Mouse (Mus musculus) urinary bladder, adult 18-20 months (tissue): ENCODE data around the gene Pld2.

Experiments used
- DNase-seq, 2 experiments: peaks; one replicate each; pipeline ENCODE4 v3.0.0; 2022; ENCODE audit warnings: low spot score in 2 of 2, mixed read lengths in 2 of 2

The Pld2 gene

DNA sequence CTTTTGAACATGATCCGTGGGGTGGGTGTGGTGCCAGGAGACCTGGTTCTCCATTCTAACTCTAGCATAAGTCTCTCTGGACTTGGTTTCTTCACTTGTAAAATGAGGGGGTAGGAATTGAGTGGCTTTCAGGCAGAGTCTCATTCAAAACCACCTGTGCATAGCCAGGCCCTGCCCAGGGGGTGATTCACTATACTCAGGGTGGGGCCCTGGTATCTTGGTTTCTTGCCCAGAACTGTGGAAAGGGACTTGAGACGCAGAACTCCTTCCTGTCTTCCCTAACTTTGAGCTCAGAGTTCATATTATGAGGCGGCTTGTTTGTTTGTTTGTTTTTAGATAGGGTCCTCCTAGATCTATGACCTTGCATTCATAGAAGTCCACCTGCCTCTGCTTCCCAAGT, 37.3 kb downstream of the Pld2 start:
- DNase-seq: peak in 1 of 2 experiments; percentile 46

DNA sequence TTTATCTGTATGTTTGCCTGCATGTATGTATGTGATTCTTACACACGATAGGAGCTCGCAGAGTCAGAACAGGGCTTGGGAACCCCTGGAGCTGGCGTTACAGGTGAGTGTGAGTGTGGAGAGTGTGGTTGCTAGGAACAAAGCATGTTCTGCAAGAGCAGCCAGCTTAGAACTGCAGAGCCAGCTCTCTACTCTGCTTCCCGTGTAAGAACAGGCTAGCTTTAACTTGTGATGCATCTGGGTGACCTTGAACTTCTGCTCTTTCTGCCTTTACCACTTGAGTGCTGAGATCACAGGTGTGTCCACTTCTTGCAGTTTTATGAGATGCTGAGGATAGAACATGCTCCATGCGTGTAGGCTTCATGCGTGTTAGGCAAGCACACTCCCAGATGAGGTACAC, 39.1 kb downstream of the Pld2 start:
- DNase-seq: no peak

DNA sequence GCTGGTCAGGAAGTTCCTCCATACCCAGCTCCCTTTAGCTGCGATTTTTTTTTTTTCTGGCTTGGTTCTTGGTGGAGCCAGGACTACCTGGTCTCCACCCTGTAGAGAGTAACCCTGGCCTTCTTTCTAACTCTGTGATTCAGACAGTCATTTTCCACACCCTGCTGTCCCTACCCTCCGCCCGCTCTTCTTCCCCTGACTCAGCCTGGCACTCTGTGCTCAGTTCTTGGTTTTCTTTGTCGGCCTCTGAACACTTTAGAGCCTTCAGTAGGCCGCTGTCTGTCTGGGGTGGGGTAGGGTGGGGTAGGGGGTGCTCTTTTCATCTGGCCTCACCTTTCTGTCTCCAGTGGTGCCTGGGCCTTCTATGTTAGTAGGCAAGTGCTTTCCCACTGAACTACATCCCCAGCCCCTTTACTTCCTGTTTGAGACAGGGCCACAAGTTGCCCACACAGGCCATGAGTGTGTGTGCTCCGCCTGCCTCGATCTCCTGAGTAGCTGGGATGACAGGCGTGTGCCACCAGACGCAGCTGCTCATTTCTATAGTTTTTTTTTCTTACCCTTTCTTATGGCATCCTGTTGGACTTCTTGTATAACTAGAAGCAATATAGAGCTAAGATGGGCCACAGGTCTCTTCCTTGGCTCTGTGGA, 40.0 kb downstream of the Pld2 start:
- DNase-seq: no peak

DNA sequence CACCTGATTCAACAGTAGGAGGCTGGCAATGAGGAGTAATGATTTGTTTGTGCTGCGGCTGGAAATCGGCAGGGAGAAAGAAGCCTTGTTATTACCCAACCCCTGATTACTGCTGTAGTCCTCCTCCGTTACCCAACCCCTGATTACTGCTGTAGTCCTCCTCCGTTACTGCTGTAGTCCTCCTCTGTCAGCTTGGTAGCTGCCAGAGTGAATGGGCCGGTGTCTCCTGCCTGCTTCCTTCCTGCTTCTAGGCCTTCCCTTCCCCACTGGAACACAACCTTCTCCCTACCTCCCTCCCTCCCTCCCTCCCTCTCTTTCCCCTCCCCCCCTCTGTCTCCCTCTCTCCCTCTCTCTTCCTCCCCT, 40.5 kb downstream of the Pld2 start:
- no peak for DNase-seq

DNA sequence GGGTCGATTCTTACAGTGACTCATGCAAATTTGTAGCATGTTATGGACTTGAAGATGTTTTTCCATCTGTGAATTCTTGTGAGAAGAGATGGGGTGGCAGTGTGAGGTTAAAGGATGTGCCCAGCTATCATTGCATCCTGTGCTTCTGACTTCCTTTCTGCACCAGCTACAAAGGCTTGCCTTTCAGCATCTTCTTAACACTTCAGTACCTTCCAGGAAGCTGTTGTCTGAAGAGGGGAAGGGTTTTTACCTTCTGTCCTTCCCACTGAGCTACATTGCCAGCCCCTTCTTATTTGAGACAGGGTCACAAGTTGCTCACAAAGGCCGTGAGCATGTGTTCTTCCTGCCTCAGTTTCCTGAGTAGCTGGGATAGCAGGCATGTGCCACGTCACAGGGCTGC, 41.1 kb downstream of the Pld2 start:
- DNase-seq: no peak

DNA sequence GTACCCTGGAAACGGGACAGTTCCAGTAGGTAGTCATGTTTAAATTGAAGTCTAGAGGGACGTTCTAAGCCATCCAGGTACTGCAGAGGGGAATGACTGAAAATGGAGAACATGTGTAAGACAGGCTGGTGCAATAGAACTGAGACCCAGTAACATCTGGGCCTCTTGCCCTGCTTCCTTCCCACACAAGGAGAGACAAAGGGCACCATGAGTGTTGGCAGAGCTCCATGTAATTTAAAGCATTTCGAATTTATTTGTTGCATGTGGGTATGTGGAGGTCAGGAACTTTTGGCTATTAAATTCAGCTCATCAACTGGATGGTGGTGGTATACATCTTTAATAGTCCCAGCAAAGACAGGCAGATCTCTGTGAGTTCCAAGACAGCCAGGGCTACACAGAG, 42.3 kb downstream of the Pld2 start:
- DNase-seq: no peak

DNA sequence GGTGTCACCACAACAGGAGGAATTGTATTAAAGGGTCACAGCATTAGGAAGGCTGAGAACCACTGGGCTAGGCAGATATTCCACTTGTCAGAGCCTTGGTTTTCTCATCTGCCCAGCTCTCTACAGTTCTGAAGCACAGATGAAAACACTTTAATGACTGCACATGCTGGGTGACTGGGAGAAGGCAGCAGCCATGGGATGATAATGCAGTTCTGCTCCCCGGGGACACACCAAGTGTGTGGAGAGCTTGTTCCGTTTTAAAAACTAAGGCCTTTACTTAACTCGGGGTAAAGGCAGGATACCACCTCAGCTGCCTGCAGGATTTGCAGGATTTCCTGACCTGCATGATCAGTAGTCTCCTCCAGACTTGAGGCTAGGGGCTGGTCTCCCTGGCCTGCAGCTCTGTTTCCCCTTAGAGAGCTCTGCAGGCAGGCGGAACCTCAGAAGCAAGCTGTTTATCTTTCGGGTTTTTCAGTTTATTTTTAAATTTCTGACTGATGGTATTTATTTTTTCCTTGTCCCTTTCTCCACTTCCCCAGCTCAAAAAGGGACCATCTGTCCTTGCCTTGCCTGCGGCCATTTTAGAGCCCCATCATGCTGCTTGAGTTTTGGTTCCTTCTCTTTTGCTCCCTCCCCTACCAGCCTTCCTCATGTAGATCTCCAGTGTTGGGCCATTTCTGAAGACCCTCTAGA, 43.3 kb downstream of the Pld2 start:
- DNase-seq: no peak

DNA sequence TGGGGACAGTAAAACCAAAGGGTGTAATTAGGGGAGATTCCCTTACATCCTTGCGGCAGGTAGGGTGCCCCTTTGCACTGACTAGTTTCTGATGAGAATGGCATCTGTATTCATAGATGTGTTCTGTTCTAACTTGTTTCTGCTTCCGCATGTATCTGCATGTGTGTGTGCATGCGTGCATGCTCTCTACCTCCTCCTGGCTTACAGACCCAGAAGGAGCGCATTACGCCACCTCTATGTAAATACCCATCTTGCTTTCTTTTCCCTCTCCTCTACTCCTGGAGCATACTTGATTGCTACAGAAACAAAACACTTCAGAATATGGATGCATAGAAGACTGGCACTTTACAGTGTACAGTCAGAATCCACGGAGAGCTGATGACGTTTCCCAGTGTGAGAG, 43.9 kb downstream of the Pld2 start:
- DNase-seq: no peak

DNA sequence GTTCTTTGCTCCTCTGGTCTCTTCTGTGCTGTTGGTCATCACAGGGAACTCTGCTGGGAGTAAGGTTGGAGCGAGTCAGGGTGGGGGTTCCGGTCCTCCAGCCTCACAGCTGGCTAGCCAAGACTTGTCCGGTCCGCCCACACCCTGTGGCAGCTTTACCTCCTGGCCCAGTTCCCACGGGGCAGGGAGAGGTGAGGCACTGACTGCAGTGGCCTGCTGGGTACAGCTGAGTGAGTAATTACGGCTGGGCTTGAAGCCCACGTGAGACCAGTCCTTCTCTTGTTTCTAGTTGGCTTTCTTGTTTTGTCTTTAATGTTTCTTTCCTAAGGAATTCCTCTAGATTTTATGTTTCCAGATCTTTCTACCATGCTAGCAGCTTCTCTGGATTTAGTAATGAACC, 45.6 kb downstream of the Pld2 start:
- DNase-seq: peak; percentile 62 to 85

DNA sequence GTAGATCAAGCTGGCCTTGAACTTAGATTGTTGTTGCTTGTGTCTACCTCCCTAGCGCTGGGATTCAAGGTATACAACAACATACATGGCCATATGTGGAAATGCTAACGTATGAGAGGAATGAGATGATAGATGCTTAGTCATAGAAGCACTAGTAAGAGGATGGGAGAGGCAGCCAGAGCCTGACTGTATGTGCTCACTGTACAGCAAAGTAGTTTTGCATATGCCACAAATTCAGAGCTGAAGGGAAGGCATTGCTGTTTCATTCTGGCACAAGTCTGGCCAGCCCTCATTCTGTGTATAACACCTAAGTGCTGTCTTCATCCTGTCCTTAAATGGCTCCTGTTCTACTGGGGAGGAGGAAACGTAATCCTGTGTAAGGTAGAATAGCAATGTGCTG, 46.4 kb downstream of the Pld2 start:
- DNase-seq: no peak

DNA sequence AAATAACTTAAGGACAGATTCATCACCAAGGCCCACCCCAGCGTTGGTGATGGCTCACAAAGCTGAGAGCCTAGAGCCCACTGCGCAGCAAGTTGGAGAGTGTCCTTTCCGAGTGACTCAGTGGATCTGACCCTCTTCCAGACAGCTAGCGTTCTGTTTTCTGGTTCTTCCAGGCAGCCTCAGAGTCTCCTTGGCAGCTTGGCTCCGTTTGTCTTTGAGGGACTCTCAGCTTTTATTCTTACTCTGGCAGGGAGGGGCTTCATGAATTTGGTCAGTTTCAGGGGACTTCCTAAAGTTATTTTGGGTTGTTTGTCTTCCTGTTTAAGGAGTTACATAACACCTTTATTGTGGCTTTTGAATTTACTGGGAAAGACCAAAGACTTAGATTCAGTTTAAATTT, 47.1 kb downstream of the Pld2 start:
- no peak for DNase-seq

DNA sequence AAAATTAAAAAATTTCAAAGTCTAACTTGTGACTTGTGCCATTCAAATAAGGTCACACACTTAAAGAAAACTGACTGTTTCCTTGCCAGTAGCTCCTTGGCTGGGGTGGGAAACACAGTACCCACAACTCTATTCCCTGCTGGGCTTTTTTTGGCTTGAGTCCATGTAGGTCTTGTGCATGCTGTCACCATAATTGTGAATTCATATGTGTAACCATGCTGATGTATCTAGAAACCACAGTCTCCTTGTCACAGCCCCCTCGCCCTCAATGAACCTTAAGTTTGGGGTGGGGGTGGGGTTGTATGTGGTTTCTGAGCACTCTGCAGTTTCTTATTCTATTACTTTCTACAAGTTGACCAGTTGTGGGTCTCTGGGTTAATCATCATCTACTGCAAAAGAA, 51.9 kb downstream of the Pld2 start:
- DNase-seq: no peak

DNA sequence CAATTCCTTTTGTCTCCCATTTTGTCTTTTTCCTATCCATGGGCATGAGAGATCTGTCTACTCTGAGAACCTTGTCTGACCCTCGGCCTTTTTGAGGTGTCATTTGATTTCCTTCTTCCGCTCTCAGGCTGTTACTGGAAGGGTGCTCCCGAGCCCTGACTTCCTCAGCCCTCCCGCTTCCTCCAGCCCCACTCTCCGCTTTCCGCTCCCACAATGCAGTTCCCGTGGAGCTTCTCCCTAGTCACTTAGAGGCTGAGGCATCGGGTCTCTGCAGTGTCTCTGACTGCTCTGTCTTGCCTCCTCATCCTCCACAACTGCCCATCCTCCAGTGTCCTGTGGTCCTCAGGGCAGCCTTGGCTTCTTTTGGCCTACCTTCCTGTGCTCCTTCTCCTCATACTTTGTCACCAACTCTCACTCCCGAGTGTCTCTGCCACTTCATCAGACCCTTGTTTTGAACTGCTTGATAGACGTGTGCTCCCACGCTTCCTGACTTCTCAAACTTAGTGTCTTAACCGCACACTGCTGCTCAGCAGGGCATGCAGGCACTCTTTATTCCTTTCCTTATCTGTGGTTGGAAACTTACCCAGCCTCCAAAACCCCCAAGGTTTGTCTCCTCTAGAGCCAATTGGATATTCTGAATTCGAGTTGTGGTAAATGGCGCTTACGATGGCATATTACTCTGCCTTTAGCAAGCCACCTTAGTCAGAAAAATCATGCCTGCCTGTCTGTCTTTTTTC, 54.6 kb downstream of the Pld2 start:
- no peak for DNase-seq

DNA sequence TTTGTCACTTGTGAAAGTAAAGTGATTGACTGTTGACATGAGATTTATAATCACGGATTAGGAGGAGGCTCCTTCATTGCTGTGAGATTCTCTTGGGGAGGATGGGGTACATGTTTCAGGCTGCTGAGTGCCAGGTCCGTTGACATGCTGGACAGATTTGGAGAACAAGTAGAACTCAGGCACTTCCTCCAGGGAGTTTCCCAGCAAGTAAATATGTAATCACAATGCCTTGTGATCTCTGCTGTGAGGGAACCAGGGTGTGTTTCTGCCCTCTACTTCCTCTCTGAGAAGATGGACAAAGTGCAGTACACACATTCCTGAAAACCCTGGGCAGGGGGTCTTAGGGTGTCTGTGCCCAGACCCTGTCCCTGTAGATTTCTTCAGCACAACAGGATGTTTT, 55.8 kb downstream of the Pld2 start:
- no peak for DNase-seq

DNA sequence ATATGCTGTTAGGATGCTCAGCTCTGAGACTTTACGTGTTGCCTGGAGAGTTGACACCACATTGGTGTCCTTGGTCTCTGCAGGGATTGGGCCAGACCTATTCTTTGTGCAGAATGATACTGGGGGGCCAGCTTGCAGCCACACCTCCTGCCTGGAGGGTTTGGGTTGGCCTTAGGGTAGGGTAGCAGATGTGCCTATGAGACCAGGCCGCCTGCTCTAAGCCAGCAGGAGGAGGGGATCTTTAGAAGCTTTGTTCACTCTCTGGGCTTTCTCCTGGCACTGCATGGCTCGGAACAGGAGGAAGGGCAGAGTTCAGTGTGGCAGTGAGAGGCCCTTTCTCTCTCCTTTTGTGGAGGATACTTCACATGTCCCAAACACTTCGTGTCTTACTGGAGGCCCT, 56.2 kb downstream of the Pld2 start:
- DNase-seq: no peak

DNA sequence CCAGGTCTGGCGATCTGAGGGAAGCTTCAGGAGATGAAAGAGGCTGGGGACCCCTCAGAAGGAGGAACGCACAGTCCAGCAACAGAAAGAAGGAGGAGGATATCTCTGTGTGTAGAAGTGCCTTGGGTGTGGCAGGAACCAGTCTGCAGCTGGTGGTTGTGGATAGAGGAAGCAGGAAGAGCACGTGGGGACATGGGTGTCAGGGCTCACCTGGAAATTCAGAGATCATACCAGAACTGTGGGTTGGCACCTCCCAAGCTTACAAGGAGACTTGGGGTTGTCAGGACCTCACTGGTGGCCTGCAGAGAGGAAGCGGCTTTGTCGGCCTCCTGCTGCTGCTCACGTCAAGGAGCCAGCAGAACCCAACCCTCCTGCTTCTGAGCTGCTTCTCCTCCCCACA, 57.4 kb downstream of the Pld2 start:
- no peak for DNase-seq

DNA sequence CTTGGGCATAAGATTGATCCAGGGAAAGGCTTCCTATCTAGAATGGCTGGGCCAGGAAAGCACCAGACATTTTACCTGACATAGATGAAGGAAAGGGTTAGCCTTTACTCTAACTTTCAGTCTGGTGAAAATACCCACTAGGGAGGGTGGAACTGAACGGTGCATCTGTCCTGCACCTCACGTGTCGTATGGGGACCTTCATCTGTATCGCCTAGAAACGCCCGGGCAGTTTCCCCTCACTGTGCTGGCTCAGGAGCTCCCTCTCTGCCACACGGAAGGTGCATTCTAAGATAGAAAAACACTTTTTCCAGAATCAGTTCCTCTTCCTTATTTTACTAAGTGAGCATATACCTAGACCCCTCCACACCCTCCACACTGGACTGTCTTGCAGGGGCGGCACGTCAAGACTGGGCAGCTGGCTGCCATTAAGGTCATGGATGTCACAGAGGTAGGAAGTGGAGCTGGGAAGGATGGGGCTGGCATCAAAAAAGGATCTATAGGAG, 58.6 kb downstream of the Pld2 start:
- no peak for DNase-seq

DNA sequence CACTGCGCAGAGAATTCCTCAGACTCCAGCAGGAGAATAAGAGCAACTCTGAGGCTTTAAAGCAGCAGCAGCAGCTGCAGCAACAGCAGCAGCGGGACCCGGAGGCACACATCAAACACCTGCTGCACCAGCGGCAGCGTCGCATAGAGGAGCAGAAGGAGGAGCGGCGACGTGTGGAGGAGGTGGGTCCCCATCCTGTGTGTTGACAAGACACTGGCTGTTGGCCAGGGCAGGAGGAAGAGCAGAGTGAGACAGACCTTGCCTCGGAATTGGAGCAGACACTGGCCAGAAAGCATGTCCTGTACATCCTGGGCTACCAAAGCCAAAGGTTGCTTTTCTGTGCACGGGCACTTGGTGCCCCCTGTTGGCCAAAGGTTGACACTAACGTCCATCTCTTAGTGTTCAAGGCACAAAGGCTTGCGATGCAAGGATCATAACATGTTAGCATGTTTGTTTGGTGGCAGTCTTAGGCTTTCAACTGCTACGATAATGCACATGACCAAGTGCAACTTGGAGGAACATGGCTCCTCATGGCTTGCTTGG, 65.2 kb downstream of the Pld2 start:
- DNase-seq: peak; percentile 59 to 67

DNA sequence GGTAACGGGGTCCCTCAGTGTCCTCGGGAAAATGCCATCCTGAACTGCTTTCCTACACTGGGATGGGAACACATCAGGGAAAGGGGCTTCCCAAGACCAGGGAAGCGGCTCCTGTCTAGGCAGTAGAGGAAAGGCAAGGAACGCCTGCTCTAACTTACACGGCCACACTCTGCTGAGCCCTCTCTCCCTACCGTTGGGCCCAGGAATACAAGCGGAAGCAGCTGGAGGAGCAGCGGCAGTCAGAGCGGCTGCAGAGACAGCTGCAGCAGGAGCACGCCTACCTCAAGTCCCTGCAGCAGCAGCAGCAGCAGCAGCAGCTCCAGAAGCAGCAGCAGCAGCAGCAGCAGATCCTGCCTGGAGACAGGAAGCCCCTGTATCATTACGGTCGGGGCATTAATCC, 66.9 kb downstream of the Pld2 start:
- DNase-seq: no peak

DNA sequence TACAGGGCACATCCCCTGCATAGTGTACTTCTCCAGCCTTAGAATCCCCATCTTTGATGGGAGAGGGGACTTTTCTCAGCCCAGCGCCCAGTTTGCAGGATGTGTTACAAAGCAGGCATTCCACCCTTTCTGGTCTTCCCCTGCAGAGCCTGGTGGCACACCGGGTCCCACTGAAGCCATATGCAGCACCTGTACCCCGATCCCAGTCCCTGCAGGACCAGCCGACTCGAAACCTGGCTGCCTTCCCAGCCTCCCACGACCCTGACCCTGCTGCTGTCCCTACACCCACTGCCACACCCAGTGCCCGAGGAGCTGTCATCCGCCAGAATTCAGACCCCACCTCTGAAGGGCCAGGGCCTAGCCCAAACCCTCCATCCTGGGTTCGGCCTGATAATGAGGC, 67.7 kb downstream of the Pld2 start:
- no peak for DNase-seq
